Mouse (Mus musculus) v-Abl transformed pro-B cells (cell line): Measurements from ENCODE around the gene Lbhd2.

Source experiments
- in situ Hi-C, 2 experiments: fragments of 400-800 bp; cut with MboI; formaldehyde crosslinking; loops; one replicate each; pipeline ENCODE4 v1.15.1; 2025; ENCODE audit not compliant: unreplicated experiment in 2 of 2

The Lbhd2 gene

DNA sequence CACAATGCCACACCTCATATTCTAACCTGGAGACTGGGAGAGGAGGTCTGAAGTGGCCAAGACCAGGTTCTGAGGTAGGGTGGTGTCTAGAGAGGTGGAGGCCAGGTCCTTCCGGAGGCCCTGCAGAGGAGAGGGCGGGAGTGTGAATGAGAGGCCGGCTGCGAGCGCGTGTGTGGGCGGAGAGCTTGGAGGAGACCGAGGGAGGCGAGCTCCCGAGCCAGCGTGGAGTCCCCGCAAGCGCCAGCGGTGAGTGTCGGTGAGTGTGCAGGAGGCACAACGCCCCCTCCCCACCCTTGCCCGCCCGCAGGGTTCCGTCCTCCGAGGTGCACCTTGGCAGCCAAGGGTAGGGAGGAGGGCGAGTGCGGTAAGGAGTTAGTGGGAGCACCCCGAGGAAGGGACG, at the start of gene Lbhd2:
Gene Lbhd2, plus strand, starts transcription at position 188 of the 400 bp plus-strand sequence.
- in situ Hi-C loops = loop anchor here (25.0 kb wide), 2 partner anchors 319 to 1131 kb away; no protein-coding TSS in a partner anchor

DNA sequence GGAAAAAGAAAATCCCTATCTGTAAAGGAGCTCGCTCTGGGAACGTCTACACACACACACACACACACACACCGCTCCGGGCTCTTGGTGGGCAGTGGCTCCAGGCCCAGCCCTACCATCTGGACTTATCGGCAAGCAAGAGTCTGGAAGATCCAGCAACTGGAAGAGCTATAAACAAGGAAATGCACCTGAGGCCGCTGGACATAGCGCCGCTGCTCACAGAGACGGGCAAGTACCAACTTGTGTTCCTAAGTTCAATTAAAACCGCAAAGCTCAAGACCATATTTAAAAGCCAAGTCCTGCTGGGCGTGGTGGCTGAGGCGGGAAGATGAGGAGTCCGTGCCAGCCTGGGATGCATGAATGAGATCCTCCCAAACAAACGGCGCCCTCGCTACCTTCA, 45.9 kb upstream of the Lbhd2 start:
- in situ Hi-C loops = no loop called here

DNA sequence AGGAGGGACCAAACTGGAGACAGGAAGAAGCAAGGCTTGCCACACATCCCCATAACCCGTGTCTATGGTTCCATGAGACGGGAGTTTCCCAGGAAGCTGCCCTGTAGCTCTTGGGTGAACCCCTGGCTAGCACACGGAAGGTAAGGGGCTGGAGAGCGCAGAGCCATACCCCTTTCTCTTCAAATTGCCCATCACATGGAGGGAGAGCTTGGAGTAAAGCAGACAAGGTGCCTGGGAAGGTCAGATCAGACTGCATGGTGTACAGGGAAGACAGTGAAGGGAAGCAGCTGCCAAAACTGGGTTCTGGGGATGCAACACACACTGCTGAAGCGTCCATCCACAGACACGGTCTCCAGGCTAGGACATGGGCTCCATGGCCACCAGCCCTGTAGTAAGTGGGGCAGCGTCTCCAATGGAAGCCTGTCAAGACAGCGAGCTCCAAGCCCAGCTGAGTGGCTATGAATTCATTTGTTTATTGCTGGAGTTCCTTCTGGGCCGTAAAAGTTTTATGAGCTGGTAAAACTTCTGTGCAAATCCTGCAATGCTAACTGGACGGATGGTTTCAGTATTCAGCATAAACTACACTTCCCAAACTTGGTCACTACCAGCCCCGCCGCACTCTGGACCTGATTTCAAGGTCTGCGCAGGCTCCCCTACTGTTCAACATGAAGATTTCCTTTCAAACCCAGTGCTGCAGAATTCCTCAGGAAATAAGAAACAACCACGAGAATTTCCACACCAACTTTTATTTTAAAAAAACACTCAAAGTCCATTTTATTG, 45.1 kb upstream of the Lbhd2 start:
- in situ Hi-C loops = no loop called here

DNA sequence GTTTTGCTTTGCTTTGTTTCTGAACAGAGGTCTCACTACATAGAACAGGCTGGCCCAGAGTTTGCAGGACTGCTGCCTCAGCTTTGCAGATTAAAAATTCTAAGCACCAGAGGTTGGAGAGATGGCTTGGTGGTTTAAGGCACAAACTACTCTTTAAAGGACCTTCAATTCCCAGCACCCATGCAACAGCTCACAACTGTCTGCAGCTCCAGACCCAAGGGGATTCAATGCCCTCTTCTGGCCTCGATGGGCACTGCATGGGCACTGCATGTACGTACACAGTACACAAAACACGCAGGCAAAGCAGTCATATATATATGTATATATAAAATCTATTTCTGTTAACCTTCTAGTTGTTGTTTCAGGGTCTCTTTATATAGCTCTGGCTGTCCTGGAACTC, 42.4 kb upstream of the Lbhd2 start:
- in situ Hi-C loops = no loop called here

DNA sequence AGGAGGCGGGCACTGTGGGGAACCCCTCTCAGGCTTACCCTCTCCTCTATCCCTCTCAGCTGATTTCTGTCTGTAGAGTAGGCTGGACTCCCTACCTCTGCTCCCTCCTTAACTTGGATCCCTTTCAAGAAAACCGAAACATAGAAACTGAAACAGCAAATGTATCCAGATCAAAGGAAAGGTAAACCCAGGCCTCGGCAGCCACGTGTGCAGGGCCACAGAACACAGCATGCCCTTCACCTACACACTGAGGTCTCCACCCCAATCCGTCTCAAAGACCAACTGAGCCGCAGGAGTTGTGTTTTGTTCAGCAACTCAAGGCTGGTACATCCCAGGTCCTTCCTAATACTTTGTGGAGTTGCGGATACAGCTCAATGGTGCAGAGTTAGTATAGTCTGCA, 39.5 kb upstream of the Lbhd2 start:
- in situ Hi-C loops = no loop called here

DNA sequence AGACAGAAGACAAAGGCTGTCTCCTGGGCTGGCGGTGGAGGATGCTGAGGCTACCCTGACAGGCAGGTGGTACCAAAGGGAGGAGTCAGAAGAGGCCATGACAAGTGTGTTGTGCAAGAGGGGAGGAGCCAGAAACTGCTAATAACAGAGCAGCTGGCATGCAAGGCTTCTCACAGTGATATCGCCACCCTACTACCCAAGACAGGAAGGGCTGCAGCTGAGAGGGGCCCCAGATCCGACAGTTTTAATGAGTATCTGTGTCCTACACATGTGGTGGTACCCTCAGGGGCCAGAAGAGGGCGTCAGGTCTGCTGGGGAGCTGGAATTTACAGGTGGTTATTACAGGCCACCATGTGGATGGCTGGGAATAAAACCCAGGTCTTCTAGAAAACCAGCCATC, 36.4 kb upstream of the Lbhd2 start:
- in situ Hi-C loops = no loop called here

DNA sequence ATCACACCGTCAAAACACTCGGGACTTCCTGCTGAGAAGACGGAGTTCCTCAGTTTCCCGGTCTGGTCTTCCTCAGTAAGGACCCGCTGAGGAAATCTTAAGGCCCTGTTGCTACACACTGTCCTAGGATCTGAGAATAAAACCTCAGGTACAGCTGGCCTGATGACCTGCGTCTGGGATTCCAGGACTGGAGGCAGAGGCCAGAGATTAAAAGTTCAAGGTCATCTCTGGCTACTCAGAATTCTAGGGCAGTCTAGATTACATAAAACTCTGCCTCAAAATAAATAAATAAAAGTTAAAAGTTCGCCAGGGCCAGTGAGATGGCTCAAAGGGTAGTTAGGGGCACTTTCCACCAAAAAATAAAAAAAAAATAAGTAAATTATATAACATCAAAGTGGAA, 34.7 kb upstream of the Lbhd2 start:
- in situ Hi-C loops = no loop called here

DNA sequence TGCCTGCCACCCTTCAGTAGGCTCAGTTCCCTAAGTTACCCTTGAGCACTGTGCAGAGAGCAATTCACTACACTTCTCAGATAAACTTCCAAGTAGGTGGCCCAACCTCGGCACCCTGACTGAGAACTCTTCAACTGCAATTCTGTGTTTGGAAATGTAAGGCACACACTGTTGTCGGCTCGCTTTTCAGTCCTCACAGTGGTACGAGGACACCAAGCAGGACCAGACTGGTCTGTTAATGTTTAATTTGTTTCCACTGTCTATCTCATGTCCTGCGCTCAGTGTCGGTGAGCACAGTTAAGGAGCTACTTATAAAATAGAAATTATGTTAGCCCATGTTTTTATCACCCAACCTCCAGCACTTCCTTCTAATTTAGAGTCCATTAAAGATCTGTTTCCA, 33.2 kb upstream of the Lbhd2 start:
- in situ Hi-C loops = no loop called here

DNA sequence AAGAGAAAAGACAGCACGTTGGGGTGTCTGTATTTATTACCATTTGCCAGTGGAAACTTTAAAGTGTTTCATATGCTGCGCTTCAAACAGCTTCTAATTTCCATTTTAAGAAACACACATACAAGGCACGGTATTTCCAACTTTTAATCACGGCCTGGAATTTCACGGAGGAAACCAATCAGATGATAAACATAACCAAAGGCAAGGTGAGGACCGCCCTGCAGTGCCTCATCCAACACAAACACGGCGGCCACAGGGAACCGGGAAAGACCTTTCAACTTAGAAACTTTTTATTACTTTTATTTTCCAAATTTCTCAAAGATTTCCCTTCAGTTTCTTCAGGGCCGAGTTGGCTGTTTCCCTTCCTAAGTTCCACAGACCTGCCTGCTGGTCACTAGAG, 31.9 kb upstream of the Lbhd2 start:
- in situ Hi-C loops = no loop called here

DNA sequence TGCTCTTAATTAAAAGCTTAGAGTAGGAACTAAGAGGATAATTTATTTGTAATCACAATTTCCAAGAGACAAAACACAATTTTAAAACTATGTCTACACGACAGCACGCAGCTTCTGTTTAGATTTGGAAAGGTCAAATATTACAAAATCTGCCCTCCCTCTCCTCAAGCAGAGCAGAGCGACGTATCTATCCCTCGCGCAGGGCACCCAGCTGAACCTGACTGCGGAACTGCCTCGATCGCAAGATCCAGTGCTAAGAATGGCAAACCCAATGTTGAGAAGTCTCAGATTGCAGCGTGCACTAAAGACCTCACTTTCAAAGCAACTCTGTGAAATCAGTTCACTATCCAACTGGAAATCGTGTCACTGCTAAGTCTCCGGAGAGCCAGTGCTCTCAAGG, 31.1 kb upstream of the Lbhd2 start:
- in situ Hi-C loops = no loop called here

DNA sequence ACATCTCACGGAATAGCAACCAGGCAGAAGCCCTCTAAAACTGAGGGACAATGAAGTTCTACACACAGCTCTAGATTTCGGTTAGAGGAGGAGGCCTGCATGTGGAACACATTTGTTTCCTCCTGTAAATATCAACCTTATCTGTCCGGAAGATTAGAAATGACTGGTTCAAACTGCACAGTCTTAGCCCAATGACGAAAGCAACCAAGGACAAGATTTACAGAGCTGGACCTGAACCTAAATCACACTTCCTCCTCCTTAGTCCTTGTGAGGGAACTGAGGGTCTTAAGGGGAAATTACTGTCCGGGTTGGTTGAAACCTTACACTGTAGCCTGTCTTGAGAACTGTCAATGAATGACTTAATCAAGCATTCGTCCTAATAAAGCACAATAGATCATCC, 30.6 kb upstream of the Lbhd2 start:
- in situ Hi-C loops = no loop called here

DNA sequence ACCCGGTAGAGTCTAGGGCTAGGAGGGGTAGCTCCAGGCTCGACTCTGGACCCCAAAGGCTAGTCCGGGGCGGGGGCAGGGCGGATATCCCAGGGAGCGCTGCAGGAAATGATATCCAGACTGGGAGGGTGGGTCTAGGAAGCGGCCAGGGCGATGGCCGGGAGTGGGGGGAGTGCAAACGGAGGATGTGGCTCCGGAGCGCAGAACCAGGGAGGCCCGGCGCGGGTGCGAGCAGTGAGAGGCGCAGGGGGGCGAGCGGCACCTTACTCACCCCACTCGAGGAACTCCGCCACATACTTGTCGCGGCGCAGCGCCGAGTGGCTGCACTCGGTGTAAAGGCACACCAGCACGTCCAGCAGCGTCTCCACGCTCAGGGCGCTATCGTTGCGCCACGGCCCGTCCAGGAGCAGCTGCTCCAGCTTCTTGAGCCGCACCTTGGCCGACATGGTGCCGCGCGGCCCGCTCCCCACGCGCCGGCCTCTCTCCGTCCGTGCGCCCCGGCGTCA, 29.7 kb upstream of the Lbhd2 start:
- in situ Hi-C loops = no loop called here

DNA sequence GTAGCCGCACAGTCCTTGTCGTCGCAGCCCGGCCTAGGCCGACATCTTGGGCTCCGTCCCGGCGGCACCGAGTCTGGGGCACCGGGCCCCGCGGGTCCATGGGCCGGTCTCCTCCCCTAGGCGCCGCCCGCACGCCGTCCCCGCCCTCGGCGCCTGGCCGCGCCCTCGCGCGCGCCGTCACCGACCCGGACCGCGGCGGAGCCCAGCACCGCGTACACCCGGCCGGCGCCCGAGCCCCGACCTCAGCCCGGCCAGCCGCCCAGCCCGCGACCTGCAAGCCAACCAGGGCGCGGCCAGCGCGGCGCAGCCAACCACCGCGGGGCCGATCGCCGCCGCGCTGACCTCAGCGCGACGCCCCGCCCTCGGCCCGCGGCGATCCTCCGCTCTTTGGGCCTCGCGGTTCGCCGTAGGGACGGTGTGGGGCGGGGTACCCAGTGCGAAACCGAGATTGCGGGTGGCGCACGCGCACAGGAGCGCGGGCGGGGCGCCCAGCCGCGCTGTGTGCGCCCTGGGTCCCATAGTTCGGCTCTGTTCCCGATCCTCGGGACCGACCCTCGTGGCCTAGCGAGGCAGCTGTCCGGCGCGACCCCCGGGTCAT, 29.1 kb upstream of the Lbhd2 start, which contains the start of gene Cdc42bpb:
Gene Cdc42bpb, minus strand, starts transcription at position 343 of the 598 bp plus-strand sequence.
- in situ Hi-C loops = no loop called here

DNA sequence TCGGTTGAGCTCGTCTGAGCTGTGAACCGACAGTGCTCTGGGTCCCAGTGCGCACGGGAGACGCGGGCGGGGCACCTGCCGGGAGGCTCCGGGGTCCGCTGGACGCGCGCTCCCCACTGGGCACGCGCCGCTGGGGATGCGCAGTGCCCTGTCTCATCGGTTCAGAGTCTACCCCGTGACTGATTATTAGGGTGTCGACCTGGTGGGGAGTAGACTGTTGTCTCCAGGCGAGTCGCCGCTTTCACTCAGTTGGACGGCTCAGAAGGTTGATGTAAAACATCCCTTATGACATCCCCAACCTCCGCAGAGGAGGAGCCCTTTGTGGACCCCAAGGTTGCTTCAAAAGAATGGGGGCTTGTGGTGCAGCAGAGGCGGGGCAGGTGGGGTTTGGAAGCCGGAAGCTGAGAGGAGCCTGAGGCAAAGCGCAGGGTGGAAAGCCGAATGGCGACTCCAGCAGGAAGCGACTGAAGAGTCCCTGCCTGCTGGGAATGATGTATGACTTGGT, 28.6 kb upstream of the Lbhd2 start:
- in situ Hi-C loops = no loop called here

DNA sequence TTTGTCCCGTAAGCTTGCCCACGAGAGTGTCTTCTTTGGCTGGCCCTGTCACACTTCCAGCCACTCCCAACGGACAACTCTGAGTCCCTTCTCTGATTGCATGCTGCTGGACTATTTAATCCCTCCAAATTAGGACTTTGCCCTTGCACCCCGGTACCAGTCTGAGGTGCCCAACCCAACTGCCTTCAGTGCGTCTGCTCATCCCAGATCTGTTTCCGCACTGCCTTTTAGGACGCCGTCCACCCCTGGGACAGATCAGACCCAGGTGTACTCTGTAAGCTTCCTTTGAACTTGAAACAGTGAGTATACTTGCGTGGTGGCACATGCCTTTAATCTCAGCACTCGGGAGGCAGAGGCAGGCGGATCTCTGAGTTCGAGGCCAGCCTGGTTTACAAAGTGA, 27.8 kb upstream of the Lbhd2 start:
- in situ Hi-C loops = no loop called here

DNA sequence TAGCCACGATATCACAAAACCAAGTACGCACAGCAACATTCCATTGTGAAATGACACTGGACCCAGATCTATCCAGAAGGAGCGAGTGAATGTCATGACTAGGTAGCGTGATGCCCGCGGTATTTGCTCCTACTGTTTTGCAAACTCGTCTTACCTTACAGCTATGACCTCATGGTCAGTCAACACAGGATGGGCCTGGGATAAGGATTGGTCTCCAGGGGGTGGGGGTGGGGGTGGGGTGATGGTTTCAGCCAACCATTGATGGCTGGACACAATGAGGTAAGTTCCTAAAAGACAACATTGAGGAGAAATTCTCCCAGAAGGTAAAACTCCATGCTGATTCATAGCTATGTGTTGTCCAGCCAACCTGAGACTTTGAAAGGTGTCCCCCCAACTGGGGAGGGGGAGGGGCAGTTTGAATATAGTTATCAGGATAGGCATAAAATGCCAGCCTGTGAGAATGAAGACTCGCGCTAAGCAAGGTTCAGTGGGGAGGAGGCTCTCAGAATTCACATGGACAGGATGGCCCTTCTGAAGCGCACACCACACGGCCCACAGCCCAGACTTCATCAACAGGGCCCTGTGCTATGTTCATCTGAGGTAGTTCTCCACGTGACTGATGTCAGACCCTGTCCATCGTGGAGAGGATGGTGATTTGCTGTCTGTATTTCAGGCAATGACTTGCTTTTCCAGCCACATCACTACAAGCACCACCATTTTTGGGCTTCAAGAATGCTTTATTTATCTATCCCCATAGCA, 20.5 kb upstream of the Lbhd2 start:
- in situ Hi-C loops = no loop called here

DNA sequence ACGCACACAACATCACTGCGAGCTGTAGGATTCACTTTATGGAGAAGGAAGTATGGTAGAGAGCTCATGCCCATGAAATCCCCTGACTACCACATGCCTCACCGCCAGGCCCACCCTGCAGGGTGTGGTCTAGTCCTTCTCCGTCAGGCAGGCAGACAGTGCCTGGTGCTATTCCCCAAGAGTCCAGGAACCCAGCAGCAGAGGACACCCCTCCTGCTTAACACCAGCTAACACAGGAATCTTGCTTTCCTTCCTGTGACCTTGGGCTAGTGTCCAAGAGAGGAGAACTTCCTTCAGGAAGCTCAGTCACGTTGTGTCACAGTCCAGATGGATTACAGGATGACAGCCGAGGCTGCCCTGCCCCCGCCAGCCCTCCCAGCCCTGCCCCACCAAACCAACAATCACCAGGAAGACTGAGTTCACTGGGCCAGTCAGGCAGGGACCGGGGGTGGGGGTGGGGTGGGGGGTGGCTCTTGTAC, 19.9 kb upstream of the Lbhd2 start:
- in situ Hi-C loops = no loop called here

DNA sequence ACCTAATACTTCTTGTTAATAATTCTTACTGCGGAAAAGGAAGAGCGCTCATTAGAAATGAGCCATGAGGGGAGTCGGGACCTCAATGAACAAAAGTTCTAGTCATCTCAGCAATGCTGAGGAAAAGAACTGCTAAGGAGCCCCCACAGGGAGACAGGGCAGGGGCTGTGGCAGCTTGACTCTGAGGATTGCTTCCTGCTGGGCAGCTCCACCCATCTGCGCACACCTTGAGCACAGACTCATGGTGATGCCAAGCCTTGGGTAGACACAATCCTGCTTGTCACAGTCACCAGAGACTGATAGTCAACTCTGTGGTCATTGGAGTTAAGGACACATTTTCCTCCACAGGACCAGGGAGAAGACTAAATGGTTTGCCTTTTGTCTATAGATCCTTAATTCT, 19.5 kb upstream of the Lbhd2 start:
- in situ Hi-C loops = no loop called here

DNA sequence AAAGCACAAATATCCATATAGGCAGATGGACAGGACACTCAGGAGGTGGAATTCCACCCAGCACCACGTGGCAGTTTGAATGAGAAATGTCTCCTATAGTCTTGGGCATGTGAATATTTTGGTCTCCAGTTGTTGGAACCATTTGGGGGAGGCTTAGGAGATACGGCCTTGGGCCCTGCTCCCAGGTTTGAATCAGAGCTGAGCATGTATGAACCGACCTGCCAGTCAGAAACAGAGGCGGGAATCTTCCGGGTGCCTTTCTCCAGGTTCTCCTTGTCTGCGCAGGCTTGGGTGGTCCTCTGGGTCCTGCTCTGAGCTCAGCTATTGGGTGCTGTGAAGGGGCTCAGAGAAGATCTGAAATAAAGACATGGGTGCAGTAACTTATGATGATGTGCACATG, 12.6 kb upstream of the Lbhd2 start:
- in situ Hi-C loops = no loop called here

DNA sequence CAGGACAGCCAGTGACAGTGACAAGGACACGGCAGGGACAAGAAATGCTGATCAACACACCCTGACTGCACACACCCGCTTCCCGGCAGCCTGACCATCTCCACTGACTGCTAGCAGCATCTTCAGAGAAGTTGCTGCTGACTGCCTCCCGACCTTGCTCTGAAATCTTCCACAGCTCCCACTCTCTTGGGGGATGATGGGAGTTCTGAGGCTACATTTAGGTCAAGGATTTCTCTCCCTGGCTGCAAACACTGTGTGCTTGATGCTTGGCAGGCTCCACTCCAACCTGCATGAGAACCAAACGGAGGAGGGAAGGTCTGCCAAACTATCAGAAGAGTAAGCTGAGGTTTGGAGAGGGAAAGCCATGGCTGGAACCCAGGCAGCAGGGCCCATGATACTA, 9.6 kb upstream of the Lbhd2 start:
- in situ Hi-C loops = no loop called here
